Mouse (Mus musculus) midbrain, embryonic 10.5 days (tissue): ENCODE results near the gene Pgap3. TPM values are rescaled to one million over a fixed set of nuclear protein-coding genes. Genes with fewer than 3 reads are reported as not detected.
"Not testable (repeated sequence)": the region's sequence is repeated elsewhere in the genome, so short reads cannot be mapped to it uniquely, and the experiment has no call there.

Source experiments
- DNase-seq: peaks from one replicate; pipeline ENCODE4 v3.0.0-alpha.2; 2017; ENCODE audit warnings: low spot score
- H3K27ac ChIP-seq: fragments of 300-500 bp; sonication (generic); replicated peaks from 2 replicates; pipeline ENCODE4 v1.5.1; 2016; ENCODE audit warnings: mild to moderate bottlenecking
- H3K27me3 ChIP-seq: fragments of 300-500 bp; sonication (generic); 2 replicates; pipeline ENCODE4 v1.6.1; 2016; ENCODE audit warnings: low read depth, mild to moderate bottlenecking; ENCODE audit not compliant: poor library complexity, severe bottlenecking
- H3K36me3 ChIP-seq: fragments of 300-500 bp; sonication (generic); 2 replicates; pipeline ENCODE4 v1.6.1; 2016; ENCODE audit warnings: mild to moderate bottlenecking, moderate library complexity
- H3K4me1 ChIP-seq: fragments of 300-500 bp; sonication (generic); 2 replicates; pipeline ENCODE4 v1.6.1; 2016
- H3K4me3 ChIP-seq: fragments of 300-500 bp; sonication (generic); 2 replicates; pipeline ENCODE4 v1.5.1; 2016; ENCODE audit warnings: mild to moderate bottlenecking, moderate library complexity
- H3K9me3 ChIP-seq: fragments of 300-500 bp; sonication (generic); replicated peaks from 2 replicates; pipeline ENCODE4 v1.6.1; 2016; ENCODE audit warnings: mild to moderate bottlenecking
- WGBS: fragments of 180-500 bp; shearing (Covaris S2); methylation state at CpG from one replicate; pipeline ENCODE4 v1.1.7; 2016; 5-methylcytosine and 5-hydroxymethylcytosine counted together
- polyA plus RNA-seq: library from polyadenylated mRNA; unstranded; fragments of >200 nt; fragmentation: Nextera tagmentation; extraction: Ambion mirVana; gene quantifications from 2 replicates; pipeline ENCODE4 v1.2.1, GENCODE M21; 2016

The Pgap3 gene
- polyA plus RNA-seq, 1 experiment from 2014 or later: 10.1 TPM

DNA sequence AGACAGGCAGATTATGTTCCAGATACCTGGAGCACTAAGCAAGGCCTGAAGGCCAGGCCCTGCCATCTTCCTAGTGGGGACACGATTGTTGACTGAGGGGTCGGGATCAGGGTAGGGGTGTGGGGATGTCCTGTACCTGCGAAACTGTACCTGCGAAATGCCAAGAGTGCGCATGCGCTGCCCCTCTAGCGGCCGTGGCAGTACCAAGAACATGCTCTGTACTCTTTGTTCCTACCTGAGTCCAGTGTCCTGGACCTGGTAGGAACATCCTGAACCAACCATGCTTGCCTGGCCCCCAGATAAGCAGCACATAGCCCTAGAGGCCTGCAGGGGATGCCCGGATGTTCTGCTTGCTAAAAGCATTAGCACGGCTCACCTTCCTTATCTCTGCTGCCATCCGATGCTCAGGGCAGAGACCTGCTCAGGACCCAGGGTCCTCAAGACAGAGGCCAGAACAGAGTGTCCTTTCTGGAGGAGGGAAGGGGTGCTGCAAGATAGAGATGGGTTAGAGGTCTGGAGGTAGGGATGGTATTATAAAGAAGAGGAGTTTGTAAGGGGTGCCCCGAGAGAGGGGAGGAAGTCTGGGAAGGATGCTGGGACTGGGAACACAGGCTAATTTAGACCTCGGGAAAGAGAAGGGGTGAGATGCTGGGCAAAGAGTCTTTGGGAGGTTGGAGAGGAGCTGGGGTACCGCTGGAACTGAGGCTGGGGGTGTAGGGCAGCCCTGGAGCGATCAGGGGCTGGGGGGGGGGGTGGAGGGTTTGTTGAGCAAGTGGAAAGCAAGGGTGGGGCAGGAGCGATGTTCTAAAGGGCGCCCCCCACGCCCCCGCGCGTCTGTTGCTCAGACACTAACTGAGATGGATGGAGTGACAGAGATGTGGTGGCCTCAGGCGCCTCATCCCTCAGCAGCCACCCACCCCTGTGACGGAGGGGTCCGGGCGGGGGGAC is 14.4 kb downstream of the Pgap3 start, which contains the start of gene Pnmt:
Gene Pnmt (plus strand): TSS at position 813 of the 948 bp plus-strand sequence.
- Histone ChIP-seq H3K4me1 (peaks cover 27% of the 10 kb centered on the region), H3K27ac (no peak within 1 kb of the TSS), H3K9me3 (no peaks in the 10 kb centered on the region), H3K27me3 (peaks cover 78% of the 10 kb centered on the region), H3K36me3 (peaks cover 10% of the 10 kb centered on the region), H3K4me3 (no peak within 1 kb of the TSS)
- DNase-seq: no peak
- WGBS: 56% methylated on average over 25 of the region's 25 CpGs

DNA sequence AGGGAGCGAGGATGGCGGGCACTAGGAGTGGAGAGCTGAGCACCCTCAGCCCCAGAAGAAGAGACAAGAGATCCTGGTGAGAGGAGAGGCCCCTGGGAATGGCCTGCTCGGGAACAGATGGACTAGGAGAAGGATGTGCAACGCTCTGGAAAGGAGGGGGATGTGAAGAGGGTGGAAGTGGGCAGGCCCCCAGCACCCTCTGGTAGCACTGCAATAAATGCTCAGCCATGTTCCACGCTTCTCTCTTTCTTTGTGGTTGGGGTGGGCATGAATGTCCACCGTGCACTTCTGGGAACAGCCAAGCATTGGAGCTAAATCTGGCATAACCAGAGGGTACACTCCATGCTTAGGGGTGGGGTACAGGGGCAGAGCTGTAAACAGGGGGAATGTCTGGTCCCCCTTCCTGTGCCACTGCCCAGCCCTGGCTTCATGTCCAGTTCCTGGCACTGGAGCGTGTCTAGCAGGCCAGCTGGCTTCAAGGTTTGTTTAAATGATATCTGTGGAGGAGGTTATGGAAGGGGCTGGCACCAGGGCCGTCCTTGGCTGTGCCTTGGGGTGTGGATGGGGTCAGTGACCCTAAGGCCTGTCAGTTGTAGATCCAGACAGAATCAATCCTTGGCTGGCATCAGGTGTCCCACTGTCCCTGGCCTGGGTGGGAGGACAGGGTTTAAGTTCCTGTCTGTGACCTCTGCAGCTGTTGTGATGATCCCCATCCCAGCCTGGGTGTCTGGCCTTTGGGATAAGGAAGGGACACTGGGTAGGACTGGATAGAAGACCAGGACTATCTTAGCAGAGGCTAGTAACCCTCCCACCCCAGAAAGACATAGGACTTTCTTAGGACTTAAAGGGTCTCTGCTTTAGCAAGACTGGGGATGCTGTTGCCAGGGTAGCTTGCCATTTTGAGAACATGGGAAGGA is 15.3 kb downstream of the Pgap3 start:
- Histone ChIP-seq H3K27me3 (peaks cover 68% of the 10 kb centered on the region), H3K4me3 (no peak overlapping the region), H3K27ac (no peak overlapping the region), H3K36me3 (peaks cover 20% of the 10 kb centered on the region), H3K4me1 (peaks cover 27% of the 10 kb centered on the region), H3K9me3 (no peaks in the 10 kb centered on the region)
- WGBS: 71% methylated on average over 8 of the region's 8 CpGs
- no peak for DNase-seq

DNA sequence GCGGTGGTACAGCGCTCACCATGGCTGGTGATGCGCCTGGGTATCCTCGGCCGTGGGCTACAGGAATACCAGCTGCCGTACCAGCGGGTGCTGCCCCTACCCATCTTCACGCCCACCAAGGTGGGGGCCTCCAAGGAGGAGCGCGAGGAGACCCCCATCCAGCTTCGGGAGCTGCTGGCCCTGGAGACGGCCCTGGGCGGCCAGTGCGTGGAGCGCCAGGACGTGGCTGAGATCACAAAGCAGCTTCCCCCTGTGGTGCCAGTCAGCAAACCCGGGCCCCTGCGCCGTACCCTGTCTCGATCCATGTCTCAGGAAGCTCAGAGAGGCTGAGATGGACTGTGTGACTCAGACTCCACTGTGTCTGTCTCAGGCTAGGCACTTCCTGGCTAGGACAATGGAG is 16.1 kb downstream of the Pgap3 start:
- Histone ChIP-seq H3K9me3 (no peaks in the 10 kb centered on the region), H3K27ac (no peak overlapping the region; the same call in 1 of the 2 replicates), H3K36me3 (peaks cover 27% of the 10 kb centered on the region), H3K27me3 (peaks cover 61% of the 10 kb centered on the region), H3K4me1 (peaks cover 22% of the 10 kb centered on the region), H3K4me3 (no peak overlapping the region)
- 72% methylated on average over 20 of the region's 20 CpGs for WGBS
- no peak for DNase-seq

DNA sequence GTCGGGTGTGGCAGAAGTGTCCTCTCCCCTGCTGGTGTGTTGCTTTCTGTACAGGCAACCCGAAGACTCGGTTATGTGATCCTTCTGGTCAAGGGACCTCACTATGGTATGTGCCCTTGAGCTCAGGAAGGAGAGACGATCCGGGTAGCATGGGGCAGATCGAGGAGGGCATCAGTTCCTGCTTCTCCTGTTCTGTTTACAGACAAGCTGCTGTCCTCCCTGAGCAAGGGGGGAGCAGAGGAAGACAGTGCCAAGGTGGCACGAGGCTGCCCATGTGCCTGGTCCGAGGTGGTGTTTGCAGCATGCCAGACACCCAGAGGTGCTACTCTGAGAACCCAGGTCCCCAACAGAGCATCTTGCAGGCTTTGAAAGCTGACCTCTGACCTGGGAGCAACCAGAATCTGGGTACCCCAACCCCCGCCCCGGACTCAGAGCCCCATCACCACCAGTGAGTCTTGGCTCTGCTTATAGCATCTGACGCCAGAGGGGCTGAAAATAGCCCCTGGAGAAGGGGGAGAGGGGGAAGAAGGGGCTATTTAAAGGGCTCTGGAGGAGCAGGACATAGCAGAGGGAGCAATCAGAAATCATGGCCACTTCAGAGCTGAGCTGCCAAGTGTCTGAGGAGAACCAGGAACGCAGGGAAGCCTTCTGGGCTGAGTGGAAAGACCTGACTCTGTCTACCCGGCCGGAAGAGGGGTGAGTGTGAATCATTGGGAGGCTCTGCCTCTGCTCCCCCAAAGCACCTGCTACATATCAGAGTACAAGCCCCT is 16.8 kb downstream of the Pgap3 start, which contains the start of gene Tcap:
Gene Tcap (plus strand): TSS at position 551 of the 770 bp plus-strand sequence.
- WGBS: 67% methylated on average over 14 of the region's 14 CpGs
- no peak within 1 kb of the TSS for H3K4me3 ChIP-seq
- DNase-seq: no peak
- peaks cover 35% of the 10 kb centered on the region for H3K36me3 ChIP-seq
- peaks cover 14% of the 10 kb centered on the region for H3K4me1 ChIP-seq
- H3K27ac ChIP-seq: no peak within 1 kb of the TSS; the same call in 1 of the 2 replicates
- H3K27me3 ChIP-seq: peaks cover 53% of the 10 kb centered on the region
- H3K9me3 ChIP-seq: no peaks in the 10 kb centered on the region

DNA sequence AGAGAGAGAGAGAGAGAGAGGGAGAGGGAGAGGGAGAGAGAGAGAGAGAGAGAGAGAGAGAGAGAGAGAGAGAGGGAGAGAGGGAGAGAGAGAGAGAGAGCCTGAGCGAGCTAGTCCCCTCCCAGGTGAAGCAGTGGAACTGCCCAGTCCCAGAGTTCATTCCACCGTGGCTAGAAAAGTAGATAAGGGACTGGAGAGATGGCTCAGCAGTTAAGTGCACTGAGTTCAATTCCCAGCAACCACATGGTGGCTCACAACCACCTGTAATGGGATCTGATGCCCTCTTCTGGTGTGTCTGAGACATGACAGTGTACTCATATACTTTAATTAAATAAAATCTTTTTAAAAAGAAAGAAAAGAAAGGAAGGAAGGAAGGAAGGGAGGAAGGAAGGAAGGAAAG is 17.9 kb downstream of the Pgap3 start:
- not testable (repeated sequence) for H3K27ac ChIP-seq, H3K4me3 ChIP-seq, H3K9me3 ChIP-seq, DNase-seq
- peaks cover 43% of the 10 kb centered on the region for H3K27me3 ChIP-seq
- peaks cover 12% of the 10 kb centered on the region for H3K4me1 ChIP-seq
- H3K36me3 ChIP-seq: peaks cover 45% of the 10 kb centered on the region
- 40% methylated on average over 2 of the region's 2 CpGs for WGBS

DNA sequence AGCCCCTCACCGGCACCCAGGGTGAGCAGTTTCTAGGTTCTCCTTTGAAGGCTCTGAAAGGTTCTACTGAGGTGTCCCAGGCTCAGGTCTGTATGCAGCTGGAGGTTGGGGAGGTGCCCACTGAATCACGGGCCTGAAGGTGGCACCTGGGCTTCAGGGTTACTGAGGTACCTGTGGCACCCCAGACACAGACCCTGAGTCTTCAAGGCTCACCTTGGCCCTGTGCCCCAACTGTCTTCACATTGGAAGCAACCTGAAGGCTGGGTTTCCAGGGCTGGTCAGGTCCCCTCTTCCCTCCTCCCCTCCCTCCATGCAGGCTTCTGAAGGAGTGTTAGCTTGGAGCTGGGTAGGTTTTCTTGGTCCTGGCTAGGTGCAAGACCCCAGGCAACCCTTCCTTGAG is 18.6 kb downstream of the Pgap3 start:
- Histone ChIP-seq H3K27me3 (peaks cover 35% of the 10 kb centered on the region), H3K4me1 (peaks cover 10% of the 10 kb centered on the region), H3K4me3 (no peak overlapping the region), H3K9me3 (no peaks in the 10 kb centered on the region), H3K36me3 (peaks cover 53% of the 10 kb centered on the region), H3K27ac (no peak overlapping the region)
- DNase-seq: no peak
- WGBS: 92% methylated on average over 2 of the region's 2 CpGs

DNA sequence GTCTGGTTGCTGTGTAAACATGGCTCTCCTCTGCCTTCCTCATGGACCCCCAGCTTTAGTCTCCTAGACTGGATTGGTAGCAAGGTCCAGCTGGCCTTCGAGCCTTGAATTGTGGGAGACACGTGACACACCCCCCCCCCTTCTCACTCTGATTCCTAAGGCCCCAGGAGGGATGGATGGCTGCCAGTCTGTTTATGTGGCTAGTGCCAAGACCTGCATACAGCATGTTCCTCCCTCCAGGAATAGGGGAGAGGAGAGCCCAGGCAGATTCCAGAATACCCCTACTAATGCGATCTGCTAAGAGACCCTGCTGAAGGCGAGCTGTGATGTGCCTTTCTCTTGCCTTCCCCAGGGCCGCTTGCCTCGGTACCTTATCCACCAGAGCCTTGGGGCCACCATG is 20.2 kb downstream of the Pgap3 start:
- H3K27me3 ChIP-seq: peaks cover 20% of the 10 kb centered on the region
- peaks cover 68% of the 10 kb centered on the region for H3K36me3 ChIP-seq
- 82% methylated on average over 6 of the region's 6 CpGs for WGBS
- no peaks in the 10 kb centered on the region for H3K9me3 ChIP-seq
- H3K4me3 ChIP-seq: no peak overlapping the region
- H3K4me1 ChIP-seq: peaks cover 5% of the 10 kb centered on the region; the same call in 1 of the 2 replicates
- no peak overlapping the region for H3K27ac ChIP-seq
- no peak for DNase-seq

DNA sequence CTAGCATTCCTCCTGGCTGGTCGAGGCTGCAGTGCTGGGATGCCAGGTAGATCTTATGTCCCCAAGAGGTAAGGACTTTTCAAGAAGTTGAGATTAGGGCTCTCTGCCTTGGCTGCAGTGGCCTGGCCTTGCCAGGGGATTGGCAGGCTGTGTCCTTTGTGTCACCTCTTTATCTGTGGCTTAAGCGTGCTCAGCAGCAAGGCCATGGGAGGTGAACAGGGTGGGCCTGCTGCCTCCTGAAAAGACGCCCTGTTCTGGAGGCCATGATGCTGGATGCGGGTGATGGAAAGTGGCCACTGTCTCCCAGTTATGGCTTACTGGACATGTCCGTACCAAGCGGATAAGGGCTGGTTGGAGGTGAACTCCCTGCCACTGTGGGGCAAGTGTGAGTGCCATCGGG is 20.9 kb downstream of the Pgap3 start:
- no peak overlapping the region for H3K27ac ChIP-seq
- DNase-seq: no peak
- H3K9me3 ChIP-seq: no peaks in the 10 kb centered on the region
- H3K27me3 ChIP-seq: peaks cover 12% of the 10 kb centered on the region
- peaks cover 4% of the 10 kb centered on the region; the same call in 1 of the 2 replicates for H3K4me1 ChIP-seq
- WGBS: 88% methylated on average over 7 of the region's 7 CpGs
- peaks cover 76% of the 10 kb centered on the region for H3K36me3 ChIP-seq
- no peak overlapping the region for H3K4me3 ChIP-seq

DNA sequence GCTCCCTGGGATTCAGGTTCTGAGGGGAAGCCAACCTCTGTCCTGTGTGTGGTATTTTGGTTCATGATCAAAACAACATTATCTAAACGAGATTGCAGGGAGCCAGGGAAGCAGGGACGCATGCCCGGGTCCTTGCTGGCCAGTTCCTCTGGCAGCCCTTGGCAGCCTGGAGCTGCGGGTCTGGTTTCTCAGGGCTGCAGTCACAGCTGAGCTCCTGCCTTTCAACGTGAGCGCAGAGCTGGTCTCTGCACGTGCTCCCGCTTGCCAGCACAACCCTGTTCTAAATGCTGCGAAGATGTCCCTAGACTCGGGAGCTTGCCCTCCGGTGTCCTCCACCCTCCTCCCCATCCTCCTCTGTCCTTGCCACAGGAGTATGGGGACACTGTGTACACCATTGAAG is 22.5 kb downstream of the Pgap3 start:
- H3K36me3 ChIP-seq: peaks cover 86% of the 10 kb centered on the region

DNA sequence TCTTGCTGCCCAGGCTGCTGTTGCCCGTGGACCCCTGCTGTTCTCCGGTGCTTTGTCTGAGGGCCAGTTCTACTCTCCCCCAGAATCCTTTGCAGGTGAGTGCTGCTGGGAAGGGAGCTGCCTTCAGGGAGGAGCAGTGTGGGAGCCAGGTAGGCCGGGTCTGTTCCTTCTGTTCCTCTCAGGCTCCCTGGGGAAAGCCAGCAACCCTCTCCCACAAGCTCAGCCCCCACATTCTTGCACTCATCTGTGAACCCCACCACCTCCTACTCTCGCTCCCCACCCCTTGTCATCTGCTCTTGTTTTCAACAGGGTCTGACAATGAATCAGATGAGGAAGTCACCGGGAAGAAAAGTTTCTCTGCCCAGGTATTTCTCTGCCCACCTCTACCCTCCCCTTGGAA is 23.5 kb downstream of the Pgap3 start:
- no peak overlapping the region for H3K4me3 ChIP-seq
- H3K9me3 ChIP-seq: no peaks in the 10 kb centered on the region
- peaks cover 85% of the 10 kb centered on the region for H3K36me3 ChIP-seq
- no peaks in the 10 kb centered on the region for H3K27me3 ChIP-seq
- H3K27ac ChIP-seq: no peak overlapping the region
- DNase-seq: no peak
- peaks cover 16% of the 10 kb centered on the region for H3K4me1 ChIP-seq
- 68% methylated on average over 5 of the region's 5 CpGs for WGBS

More for the DNA sequence above, 22.5 kb downstream of the Pgap3 start:
- no peaks in the 10 kb centered on the region for H3K9me3 ChIP-seq
- H3K4me3 ChIP-seq: no peak overlapping the region
- WGBS: 92% methylated on average over 11 of the region's 11 CpGs
- no peak for DNase-seq
- no peaks in the 10 kb centered on the region for H3K27me3 ChIP-seq
- no peak overlapping the region for H3K27ac ChIP-seq
- peaks cover 6% of the 10 kb centered on the region for H3K4me1 ChIP-seq

DNA sequence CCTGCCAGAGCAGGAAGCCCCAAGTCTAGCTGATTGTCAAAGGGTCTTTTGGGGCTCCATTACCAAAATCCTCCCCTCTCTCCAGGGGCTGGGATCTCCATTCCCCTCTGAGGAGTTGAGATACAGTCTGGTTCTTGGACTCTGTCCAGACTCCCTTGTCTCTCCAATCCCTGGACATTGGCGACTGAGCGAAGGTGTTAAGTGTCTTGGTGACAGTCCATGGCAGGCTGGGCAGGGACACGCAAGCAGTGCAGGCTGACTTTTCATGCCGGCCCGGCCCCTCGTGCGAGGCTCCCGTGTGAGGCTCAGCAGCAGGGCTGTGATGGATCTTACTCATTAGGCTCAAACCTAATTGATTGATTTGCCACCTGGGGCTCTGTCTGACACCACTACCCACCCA is 26.0 kb downstream of the Pgap3 start:
- DNase-seq: no peak
- Histone ChIP-seq H3K36me3 (peaks cover 61% of the 10 kb centered on the region), H3K27me3 (no peaks in the 10 kb centered on the region)

DNA sequence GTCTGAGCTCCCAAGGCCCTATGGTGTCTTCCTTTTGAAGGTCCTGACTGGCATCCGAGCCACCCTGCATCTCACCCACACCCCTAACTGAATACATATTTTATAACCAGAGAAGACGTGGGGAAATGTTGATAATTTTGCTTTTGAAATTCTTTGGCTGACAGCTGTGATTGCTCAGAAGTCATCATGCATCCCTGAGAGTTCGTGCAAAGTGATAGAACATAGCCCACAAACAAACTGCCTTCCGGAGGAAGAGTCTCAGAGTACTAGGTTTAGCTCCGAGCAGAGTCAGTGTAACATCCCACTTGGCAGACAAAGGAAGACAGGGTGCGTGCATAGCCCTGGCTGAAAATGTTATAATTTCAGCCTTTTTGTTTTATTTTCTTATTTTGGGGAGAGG is 27.0 kb downstream of the Pgap3 start:
- Histone ChIP-seq H3K4me1 (peaks cover 44% of the 10 kb centered on the region), H3K9me3 (no peaks in the 10 kb centered on the region), H3K27ac (no peak overlapping the region; the same call in 1 of the 2 replicates), H3K27me3 (no peaks in the 10 kb centered on the region), H3K36me3 (peaks cover 51% of the 10 kb centered on the region), H3K4me3 (peak overlapping the region; percentile 49; the same call in 1 of the 2 replicates)
- 90% methylated on average over 6 of the region's 6 CpGs for WGBS
- DNase-seq: no peak

More for the DNA sequence above, 26.0 kb downstream of the Pgap3 start:
- no peak overlapping the region for H3K27ac ChIP-seq
- H3K4me3 ChIP-seq: no peak overlapping the region
- peaks cover 41% of the 10 kb centered on the region for H3K4me1 ChIP-seq
- H3K9me3 ChIP-seq: no peaks in the 10 kb centered on the region
- WGBS: 90% methylated on average over 8 of the region's 8 CpGs
